Mouse (Mus musculus): Measurements from ENCODE around the gene Per1. TPM values are rescaled to one million over a fixed set of nuclear protein-coding genes. Genes with fewer than 3 reads are reported as not detected.

Gene Per1
- total and polyA plus RNA-seq, 3 experiments = 55.0 to 76.1 (median 75.9) TPM

DNA sequence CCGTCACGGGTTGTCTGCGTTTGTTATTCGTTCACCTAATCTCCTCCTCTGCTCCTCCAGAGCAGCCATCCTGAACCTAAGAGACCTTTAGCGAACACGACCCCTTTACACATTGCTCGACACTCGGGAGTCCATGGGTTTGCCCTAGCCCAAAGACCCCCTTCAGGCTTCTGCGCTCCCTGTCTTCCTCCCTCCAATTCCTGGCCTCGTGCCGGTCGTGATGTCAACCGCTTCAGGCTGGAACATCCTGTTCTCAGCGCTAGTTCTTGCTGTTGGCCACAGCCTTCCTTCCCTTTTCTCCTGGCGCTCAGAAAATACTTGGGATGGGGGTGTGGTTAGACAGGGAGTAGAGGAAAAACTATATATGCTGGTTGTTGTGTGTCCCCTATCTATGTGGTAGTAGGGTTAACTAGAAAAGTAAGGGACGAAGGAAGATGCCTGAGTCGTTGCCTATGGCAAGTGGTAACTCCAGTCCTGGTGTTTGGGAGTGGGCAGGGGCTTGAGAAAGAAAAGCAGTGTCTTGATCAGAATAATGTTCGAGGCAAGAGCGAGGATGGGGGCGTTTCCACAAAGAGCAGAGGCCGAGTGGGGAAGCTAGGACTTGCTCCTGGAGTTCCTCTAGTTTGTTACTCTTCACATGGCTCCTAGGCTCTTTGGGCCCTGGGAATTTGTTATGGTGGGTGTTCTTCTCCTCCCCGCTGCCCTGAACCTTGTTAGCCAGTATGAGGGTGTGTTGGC is 4.3 kb downstream of the Per1 start:
- DNase-seq = peak; percentile 78

DNA sequence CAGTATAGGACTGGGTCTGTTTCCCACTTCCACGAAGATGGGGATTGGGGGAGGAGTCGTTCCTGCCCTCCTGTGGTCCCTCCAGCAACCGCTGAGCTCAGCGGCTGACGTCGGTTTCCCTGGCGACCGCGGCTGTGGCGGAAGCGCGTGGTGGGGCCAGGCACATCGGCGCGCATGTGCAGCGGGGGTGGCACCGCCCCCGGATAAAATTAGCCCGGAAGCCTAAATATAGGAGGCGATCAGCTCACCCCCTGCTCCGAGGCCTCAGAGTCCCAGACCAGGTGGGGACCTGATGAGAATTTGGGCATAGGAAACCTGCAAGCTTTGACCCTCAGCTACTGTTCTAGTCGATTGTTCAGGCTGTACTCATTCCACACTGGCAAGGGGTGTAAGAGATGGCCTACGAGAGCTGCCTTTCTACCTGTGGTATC is 4.9 kb downstream of the Per1 start:
- peak; percentile 98 for DNase-seq

DNA sequence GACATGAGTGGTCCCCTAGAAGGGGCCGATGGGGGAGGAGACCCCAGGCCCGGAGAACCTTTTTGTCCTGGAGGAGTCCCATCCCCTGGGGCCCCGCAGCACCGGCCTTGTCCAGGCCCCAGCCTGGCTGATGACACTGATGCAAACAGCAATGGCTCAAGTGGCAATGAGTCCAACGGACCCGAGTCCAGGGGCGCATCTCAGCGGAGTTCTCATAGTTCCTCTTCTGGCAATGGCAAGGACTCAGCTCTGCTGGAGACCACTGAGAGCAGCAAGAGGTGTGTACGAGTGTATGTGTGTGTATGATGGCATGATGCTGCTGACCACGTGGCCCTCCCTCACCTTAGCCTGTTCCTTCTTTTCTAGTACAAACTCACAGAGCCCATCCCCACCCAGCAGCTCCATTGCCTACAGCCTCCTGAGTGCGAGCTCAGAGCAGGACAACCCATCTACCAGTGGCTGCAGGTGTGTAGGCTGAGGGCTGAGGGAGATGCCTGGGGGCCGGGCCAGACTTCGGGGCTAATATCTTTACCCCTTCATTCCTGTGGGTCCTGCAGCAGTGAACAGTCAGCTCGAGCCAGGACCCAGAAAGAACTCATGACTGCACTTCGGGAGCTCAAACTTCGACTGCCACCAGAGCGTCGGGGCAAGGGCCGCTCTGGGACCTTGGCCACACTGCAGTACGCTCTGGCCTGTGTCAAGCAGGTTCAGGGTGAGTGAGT is 5.8 kb downstream of the Per1 start:
- peak; percentile 13 for DNase-seq

DNA sequence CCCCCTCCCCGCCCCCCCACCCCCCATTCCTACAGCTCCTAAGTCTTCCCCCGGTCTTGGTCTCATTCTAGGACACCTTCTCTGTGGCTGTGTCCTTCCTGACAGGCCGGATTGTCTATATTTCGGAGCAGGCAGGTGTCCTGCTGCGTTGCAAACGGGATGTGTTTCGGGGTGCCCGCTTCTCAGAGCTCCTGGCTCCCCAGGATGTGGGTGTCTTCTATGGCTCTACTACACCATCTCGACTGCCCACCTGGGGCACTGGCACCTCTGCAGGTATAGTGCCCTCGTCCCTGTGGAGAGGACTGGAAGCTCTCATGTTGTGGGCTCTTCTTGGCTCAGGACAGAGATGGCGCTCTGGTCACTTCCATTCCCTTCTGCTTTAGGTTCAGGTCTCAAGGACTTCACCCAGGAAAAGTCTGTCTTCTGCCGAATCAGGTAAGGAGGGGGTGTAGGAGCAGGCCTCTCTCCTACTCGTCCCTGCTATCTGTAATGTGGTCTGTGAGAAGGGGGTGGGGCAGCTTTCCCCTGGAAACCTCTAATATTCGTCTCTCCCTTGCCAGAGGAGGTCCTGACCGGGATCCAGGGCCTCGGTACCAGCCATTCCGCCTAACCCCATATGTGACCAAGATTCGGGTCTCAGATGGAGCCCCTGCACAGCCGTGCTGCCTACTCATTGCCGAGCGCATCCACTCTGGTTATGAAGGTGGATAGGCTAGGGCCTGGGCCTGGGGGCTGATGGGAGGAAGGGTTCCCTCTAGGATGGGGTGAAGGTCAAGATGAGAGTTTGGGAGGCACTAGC is 6.8 kb downstream of the Per1 start:
- DNase-seq = peak; percentile 21

DNA sequence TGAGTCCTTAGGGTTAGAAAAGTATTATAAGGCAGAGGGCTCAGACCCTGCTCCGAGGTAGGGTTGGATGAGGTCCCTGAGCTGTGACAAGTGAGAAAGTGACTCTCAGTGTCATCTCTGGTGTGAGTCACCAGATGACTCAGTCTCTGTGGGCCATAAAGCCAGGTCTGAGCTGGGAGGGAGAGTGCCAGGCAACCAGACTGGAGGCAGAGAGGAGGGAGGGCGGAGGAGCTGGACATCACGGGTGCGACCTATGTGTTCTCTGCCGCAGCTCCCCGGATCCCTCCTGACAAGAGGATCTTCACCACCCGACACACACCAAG is 7.3 kb downstream of the Per1 start:
- peak; percentile 87 for DNase-seq

DNA sequence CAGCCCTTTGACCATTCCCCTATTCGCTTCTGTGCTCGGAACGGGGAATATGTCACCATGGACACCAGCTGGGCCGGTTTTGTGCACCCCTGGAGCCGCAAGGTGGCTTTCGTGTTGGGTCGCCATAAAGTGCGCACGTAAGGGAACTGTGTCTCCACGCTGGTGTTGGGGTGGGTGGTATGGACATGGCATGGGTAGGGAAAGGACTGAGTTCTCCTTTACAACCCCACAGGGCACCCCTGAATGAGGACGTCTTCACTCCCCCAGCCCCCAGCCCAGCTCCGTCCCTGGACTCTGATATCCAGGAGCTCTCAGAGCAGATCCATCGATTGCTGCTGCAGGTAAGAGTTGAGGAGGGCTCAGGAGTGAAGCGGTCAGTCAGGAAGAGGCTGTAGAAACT is 8.1 kb downstream of the Per1 start:
- DNase-seq = no peak

DNA sequence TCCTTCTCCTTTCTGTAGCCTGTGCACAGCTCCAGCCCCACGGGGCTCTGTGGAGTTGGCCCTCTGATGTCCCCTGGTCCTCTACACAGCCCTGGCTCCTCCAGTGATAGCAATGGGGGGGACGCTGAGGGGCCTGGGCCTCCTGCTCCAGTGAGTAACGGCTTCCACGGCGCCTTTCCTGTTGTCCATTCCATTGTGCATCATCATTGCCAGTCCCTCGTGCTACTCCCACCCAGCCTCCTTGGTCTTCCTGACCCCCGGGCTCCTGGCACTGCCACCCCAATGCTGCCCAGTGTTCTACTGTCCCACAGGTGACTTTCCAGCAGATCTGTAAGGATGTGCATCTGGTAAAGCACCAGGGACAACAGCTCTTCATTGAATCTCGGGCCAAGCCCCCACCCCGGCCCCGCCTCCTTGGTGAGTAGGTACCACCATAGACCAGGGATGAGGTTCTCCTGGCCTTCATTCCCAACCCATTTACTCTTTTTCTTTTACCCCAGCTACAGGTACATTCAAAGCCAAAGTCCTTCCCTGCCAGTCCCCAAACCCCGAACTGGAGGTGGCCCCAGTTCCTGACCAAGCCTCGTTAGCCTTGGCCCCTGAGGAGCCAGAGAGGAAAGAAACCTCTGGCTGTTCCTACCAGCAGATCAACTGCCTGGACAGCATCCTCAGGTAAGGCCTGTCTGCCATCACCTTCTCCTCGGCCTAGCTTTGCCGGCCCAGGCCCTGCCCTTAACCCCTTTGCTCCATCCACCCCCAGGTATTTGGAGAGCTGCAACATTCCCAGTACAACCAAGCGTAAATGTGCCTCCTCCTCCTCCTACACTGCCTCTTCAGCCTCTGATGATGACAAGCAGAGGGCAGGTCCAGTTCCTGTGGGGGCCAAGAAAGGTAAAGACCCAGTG is 8.8 kb downstream of the Per1 start:
- DNase-seq = no peak

DNA sequence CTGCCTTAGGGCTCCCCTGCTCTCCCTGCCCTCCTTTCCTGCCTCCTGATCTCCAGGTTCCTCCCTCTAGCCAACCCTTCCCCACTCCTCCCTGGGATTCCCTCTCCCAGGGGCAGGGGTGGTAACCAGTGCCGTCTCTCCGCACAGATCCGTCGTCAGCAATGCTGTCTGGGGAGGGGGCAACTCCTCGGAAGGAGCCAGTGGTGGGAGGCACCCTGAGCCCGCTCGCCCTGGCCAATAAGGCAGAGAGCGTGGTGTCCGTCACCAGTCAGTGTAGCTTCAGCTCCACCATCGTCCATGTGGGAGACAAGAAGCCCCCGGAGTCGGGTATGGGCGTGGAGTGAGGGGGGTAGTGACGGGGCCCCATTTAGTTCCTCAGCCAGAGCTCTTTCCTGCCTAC is 9.5 kb downstream of the Per1 start:
- no peak for DNase-seq

DNA sequence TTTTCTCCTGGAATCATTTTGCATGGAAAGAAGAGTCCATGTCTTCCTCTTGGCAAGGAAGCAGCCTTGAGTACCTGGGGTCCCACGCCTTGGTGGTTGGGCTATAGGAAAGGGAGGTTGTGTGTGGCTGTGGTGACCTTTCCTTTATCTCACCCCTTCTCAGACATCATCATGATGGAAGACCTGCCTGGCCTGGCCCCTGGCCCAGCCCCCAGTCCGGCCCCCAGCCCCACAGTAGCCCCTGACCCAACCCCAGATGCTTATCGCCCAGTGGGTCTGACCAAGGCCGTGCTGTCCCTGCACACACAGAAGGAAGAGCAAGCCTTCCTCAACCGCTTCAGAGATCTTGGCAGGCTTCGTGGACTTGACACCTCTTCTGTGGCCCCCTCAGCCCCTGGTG is 10.2 kb downstream of the Per1 start:
- DNase-seq = no peak

DNA sequence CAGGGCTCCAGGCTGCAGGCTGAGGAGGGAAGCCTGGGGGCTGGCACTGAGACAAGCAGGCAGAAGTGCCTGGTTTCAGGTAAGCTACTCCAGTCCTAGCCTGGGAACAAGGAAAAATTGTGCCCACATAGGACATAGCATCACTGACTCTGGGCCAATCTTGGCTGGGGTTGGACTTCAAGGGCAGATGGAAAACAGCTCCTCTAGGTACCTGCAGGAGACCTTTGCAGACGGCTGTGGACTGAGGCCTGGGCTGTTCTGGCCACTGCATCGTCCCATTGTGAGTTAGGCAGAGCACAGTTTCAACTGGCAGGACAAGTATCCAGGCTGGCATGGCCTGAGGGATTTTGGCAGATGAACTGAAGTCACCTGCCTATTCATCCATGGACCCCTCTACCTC is 10.8 kb downstream of the Per1 start:
- no peak for DNase-seq

DNA sequence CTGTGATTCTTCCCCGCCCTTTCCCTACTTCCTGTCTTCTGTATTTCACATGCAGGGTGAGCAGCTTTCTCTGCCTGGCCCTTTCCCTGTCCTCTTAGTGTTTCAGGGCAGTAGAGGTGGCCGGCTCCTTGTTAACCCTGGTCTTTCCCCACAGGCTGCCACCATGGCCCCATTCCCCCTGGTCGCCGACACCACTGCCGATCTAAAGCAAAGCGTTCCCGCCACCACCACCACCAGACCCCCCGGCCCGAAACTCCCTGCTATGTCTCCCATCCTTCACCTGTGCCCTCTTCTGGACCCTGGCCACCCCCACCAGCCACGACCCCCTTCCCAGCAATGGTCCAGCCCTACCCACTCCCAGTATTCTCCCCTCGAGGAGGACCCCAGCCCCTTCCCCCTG is 11.3 kb downstream of the Per1 start:
- DNase-seq = no peak

DNA sequence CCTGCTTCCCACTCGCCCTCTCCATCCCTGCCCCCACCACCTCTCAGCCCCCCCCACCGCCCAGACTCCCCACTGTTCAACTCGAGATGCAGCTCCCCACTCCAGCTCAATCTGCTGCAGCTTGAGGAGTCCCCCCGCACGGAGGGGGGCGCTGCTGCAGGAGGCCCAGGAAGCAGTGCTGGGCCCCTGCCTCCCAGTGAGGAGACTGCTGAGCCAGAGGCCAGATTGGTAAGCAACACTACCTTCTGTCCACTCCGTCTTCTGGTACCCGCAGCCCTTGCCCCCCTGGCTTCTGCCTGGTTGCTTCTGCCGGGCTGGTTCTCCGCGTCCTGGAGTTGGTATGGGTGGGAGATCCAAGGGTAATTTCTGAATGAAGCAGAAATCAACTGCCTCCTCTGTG is 11.8 kb downstream of the Per1 start:
- no peak for DNase-seq

DNA sequence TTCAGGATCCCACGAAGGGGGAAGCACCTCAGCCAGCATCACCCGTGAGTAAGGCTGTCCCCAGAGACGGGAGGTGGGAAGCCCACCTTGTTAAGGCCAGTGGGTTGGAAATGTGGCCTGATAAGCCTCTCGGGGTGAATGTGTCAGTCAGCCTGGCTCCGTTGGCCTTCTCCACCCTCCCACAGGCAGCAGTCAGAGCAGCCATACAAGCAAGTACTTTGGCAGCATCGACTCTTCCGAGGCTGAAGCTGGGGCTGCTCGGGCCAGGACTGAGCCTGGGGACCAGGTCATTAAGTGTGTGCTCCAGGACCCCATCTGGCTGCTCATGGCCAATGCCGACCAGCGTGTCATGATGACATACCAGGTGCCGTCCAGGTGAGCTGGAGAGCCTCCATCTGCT is 12.7 kb downstream of the Per1 start:
- DNase-seq = no peak

DNA sequence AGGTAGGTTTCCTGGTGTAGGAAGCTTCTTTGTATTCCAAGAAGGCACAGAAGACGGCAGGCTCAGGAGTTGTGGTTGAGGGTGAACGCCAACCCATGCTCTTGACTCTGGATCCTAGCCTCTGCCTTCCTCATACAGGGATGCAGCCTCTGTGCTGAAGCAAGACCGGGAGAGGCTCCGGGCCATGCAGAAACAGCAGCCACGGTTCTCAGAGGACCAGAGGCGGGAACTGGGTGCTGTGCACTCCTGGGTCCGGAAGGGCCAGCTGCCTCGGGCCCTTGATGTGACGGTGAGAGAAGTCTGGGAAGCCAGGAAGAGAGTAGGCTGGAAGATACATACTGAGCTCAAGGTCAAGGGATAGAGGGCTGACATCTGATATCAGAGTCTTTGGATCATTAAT is 13.2 kb downstream of the Per1 start:
- DNase-seq = no peak

DNA sequence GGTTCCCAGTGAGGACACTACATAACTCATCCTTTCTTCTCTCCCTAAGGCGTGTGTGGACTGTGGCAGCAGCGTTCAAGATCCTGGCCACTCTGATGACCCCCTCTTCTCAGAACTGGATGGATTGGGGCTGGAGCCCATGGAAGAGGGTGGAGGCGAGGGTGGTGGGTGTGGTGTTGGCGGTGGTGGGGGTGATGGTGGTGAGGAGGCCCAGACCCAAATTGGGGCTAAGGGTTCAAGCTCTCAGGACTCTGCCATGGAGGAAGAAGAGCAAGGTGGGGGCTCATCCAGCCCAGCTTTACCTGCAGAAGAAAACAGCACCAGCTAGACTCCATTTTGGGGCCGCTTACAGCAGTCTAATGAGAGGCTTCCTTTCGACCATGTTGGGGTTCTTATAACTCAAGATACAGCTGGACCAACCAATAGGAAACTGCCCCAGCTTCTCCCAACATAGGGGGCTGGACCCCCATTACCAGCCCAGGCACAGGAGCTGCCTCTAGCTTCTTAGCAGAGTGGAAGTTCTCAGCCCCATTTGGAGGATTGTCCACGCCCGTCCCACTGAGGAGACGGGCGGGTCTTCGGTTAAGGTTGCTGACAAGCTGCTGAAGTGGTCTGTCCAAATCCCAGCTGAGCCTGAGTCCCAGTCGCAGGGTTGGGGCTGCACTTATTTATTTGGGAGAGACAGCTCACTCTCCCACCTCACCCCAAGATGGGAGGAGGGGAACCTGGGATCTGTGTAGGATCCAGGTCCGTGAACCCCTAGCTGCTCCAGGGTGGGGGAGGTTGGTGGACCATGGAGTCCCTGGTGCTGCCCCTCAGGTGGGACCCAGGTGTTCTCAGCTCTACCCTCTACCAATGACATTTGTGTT is 14.2 kb downstream of the Per1 start:
- no peak for DNase-seq

DNA sequence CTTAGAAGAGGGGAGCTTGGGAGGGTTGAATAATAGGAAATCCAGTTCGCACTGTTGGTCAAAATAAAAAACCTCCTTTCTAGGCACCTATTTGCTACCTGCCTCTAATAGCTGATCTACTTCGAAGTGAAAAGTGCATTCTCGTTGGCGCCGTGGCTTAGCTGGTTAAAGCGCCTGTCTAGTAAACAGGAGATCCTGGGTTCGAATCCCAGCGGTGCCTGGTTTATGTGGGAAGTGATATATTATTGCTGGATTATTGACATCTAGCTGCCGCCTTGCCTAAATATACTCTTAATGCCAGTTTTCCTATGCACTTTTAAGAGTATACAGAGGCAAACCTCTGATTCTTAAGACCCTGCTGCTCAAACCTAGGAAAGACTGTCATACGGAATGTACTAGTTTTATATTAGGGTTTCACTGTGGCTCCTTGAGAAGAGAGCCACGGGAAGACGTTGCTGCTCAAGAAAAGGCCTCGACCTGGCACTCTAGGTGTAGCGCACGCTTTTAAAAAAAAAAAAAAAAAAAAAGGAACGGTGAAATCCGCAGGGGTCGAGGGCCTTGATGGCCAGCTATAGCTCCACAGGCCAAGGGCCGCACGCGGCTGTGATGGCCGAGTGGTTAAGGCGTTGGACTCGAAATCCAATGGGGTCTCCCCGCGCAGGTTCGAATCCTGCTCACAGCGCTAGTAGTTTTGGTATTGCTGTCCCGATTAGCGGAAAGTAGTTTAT is 15.5 kb downstream of the Per1 start:
- DNase-seq = peak; percentile 93

DNA sequence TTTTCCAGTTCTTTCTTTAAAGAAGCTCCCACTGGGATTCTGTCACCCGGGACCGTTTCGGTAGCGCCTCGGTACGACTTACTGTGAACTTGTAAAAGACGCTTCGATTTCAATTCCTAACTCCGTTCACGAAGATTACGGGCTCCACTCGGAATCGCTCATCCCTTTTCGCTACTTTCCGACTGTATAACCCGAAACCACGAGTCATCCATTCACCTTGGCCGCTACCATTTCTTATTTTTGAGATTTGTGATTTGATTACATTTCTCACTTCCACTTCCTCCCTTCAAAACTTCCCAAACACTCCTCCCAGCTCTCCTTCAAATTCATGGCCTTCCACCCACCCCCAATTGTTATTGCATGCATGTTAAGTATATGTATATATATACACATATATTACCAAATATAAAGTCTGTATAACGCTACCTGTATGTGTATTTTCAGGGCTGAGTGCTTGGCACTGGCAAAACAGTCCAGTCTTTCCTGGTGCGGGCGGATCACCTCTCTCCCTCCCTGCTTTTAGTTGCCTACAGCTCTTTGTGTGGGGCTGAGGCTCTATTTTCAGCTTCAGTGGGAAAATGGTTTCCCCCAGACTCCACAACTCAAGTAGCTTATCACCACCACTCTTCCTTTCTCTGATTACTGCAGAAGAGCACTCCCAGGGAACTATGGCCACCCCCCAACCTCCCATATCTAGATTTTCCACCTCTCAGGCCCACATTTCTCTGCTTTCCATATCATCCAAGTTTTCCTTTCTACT is 16.2 kb downstream of the Per1 start:
- DNase-seq = no peak

DNA sequence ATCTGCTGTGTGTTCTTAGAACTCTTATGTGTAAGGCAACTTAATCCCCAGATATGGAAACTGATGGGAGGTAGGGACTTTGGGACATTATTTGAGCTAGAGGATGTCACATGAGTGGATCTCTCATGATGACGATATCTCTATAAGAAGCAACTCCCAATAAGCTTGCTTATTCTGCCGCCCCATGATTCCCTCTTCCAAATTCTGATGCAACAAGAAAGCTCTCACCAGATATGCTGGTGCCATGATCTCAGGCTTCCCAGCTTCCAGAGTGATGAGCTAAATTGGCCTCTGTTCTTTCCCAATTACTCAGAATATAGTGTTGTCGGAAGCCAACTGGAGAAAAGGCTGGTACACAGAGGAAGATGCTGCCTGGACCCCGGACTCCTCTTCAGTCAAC is 16.8 kb downstream of the Per1 start:
- DNase-seq = no peak

DNA sequence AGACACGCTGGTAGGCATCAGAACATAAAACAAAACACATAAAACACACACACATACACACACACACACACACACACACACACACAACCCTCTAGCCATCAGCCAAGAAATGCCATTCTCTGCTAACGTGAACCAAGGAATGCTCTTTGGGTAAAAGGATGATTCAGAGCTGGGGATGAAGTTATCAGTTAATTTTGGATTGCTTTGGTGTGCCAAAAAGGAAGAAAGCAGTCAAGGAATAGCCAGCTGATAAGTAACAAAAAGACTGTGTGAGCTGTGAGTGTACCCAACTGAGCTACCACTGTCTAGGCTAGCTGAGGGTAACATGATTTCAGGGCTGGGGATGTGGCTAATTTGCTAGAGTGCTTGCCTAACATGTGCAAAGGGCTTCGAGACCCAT is 19.0 kb downstream of the Per1 start:
- no peak for DNase-seq

DNA sequence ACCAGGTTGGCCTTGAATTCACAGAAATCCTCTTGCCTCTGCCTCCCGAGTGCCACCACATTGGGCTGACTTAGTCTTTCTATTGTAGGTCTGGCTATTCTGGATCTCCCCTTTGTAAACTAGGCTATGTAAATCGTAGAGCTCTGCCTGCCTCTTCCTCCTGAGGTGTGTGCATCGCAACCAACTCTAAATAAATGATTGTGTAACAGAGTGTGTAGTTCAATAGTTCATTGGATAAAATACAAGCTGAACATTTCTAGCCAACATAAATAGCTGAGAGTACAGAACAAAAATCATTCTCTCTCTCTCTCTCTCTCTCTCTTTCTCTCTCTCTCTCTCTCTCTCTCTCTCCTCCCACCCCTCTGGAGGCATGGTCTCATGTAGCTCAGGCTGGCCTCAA is 19.6 kb downstream of the Per1 start:
- no peak for DNase-seq
